Mouse (Mus musculus) retina, embryonic 14.5 days (tissue): ENCODE measurements around the gene 4933417A18Rik.
"Not testable (repeated sequence)": the region's sequence is repeated elsewhere in the genome, so short reads cannot be mapped to it uniquely, and the experiment has no call there.

Experiments used
- DNase-seq: peaks from one replicate; pipeline ENCODE4 v3.0.0-alpha.2; 2015; ENCODE audit warnings: low spot score

The 4933417A18Rik gene

GRCm38 (mm10) chr13:34973770-34974169, 49.6 kb downstream of the 4933417A18Rik start:
- DNase-seq: peak; percentile 17

DNA sequence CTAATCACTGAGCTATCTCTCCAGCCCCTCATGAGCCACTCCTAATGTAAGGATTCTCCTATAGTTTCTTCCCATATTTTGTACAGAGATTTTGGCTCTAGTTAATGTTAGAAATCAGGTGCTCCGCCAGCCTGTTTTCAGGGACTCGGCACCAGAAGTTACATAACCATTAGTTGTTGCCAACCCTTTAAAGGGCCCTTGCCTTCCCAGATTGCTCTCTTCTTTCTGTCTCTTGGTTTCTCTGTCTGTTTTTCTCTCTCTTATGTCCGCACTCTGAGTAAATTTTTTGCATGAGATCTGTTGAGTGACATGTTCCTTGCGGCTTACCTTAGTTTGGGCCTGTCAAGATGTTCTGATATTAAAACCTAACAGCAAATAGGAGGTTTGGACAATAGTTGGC, 51.9 kb downstream of the 4933417A18Rik start:
- DNase-seq: no peak

DNA sequence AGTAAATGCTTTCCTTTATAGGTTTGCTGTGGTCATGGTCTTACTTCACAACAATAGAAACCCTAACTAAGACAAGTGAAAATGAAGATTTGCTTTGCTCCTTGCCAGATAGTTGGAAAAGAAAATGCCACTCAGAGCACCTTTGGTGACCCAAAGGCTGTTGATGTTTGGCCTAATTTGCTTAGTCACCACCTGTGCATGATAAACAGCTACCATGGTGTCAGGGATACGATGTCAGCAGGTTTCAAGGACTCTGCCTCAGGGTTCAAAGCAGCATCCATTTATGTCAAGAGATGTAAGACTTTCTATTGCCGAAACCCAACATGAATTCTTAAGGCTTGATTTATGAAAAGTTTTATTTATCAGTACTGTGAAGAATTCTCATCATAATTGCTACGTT, 53.2 kb downstream of the 4933417A18Rik start:
- DNase-seq: no peak

DNA sequence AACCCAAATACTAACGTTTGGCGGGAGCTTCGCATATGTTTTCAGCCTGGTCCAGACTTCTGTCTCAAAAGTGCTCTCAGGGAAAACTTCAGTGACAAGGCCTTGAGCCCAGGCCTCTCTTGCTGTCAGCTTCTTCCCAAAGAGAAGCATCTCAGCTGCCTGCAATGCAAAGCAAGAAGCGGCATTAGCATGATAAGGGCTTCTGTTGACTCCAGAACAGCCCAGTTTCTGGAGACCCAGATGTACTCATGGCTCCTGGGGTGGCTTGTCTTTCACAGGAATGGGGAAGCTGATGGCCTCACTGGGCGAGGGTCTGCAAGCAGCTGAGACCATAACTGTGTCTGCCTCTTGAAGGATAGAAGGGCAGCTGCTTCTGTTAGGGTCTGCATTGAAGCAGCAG, 54.4 kb downstream of the 4933417A18Rik start:
- DNase-seq: not testable (repeated sequence)

- not testable (repeated sequence) for DNase-seq
Measured at GRCm38 (mm10) chr13:34983479-34983878, 59.3 kb downstream of the 4933417A18Rik start.

DNA sequence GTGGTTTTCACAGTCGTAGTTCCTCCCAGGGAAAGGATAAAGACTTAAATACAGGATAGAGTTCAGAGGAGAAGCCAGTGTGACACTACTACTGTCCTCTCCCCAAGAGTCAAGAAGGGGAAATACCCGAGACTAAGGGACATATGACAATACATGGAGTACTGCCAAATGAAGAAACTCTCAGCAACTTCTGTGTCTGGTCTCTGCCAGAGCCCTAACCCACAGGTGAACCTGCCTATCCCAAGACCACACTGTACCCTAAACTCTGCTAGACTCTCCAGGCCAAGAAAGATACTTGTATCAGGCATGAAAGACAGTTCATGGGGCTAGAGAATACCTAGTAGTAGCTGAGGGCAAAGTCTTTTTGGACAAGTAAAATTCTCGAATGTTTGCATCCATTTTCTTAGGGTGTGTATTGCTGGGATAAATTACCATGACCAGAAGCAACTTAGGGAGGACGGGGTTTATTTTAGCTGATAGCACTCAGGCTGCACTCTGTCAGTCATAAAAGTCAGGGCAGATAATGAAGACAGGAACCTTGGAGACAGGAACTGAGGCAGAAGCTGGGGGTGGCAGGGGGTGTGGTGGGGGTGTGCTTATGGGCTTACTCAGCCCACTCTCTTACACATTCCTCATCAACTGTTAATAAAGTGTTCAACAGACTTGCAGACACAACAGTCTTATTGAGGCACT, 67.5 kb downstream of the 4933417A18Rik start:
- DNase-seq: no peak

DNA sequence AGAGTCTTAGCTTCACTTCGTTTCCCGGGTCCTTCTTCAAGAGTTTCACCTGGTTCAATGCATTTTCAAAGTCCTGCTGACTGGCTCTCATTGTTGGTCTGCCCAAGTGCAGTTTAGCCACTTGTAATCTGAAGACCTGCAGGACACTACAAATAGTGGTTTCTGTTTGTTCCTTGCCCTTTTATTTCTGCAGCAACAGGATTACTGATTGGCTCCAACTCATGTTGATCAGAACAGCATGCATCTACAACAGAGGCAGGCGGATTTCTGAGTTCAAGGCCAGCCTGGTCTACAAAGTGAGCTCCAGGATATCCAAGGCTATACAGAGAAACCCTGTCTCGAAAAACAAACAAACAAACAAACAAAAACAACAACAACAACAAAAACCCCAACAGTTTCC, 68.9 kb downstream of the 4933417A18Rik start:
- DNase-seq: no peak

GRCm38 (mm10) chr13:34993595-34993982, 69.4 kb downstream of the 4933417A18Rik start:
- no peak for DNase-seq

- peak; percentile 94 for DNase-seq
Measured at GRCm38 (mm10) chr13:34993983-34994811, 70.0 kb downstream of the 4933417A18Rik start.

DNA sequence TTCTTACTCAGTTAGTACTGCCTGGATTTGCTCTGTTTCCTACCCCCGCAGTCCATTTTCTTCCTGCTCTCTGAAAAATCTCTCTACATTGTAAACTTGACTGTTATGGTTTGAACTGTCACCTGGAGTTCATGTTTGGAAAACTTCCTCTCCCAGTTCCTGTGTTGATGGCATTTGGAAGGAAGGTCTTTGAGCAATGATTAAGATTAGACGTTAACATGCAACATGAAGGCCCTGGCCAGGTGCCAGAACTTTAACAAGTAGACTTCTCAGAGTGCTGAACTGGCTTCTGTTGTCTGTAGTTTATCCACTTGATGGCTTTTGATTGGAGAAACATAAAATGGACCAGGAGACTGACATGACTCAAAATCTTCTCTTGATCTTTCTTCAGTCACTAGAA, 71.7 kb downstream of the 4933417A18Rik start:
- no peak for DNase-seq
